ENCODE assay signal across 25 mouse cellular contexts in genomic region chr2:134920611-134921280, GRCm38 (mm10).
DNase-seq lines count a peak whose midpoint lies in the region; ATAC-seq and TF ChIP-seq lines count a peak whose summit lies in the region.
"Had no signal": no experiment of that assay in that cellular context is flagged by ENCODE, and none has a peak within 500 bp of the region (broad histone marks: within the 10 kb centered on the region; RNA-seq: fewer than 3 reads in every experiment).

No protein-coding gene starts in this region.

- H3K36me3 ChIP-seq in midbrain, postnatal 0 days (ENCODE audit: insufficient read depth, low read length): no peaks in the 10 kb centered on the region
- H3K36me3 ChIP-seq in midbrain, embryonic 15.5 days (replicated peaks): no peaks in the 10 kb centered on the region
- H3K36me3 ChIP-seq: forebrain, embryonic 12.5 days; heart, embryonic 15.5 days; hindbrain, embryonic 15.5 days; intestine, embryonic 15.5 days; limb, embryonic 10.5 days; liver, embryonic 15.5 days; lung, embryonic 15.5 days; midbrain, embryonic 13.5 days; neural tube, embryonic 13.5 days had no signal

- ATAC-seq in midbrain, postnatal 0 days (ENCODE audit: low FRiP score): no peak; the same call in 1 of the 2 replicates
- ATAC-seq in midbrain, embryonic 15.5 days (replicated peaks): no peak
- ATAC-seq: intestine, embryonic 15.5 days; midbrain, embryonic 13.5 days had no signal

- no peaks in the 10 kb centered on the region for H3K9me3 ChIP-seq in midbrain, postnatal 0 days (ENCODE audit: low read length)
- no peaks in the 10 kb centered on the region for H3K9me3 ChIP-seq in midbrain, embryonic 15.5 days
- H3K9me3 ChIP-seq: forebrain, embryonic 12.5 days; heart, embryonic 15.5 days; hindbrain, embryonic 15.5 days; intestine, embryonic 15.5 days; limb, embryonic 10.5 days; liver, embryonic 15.5 days; lung, embryonic 15.5 days; megakaryocyte, embryonic 14.5 days; midbrain, embryonic 13.5 days; neural tube, embryonic 13.5 days had no signal

- no peak overlapping the region for H3K9ac ChIP-seq in midbrain, postnatal 0 days (replicated peaks; ENCODE audit: low read length, poor library complexity, severe bottlenecking)
- H3K9ac ChIP-seq in midbrain, embryonic 15.5 days: no peak overlapping the region
- H3K9ac ChIP-seq: forebrain, embryonic 12.5 days; heart, embryonic 15.5 days; hindbrain, embryonic 15.5 days; intestine, embryonic 15.5 days; liver, embryonic 15.5 days; lung, embryonic 15.5 days; midbrain, embryonic 13.5 days; neural tube, embryonic 13.5 days had no signal

- no peaks in the 10 kb centered on the region for H3K4me1 ChIP-seq in midbrain, postnatal 0 days (ENCODE audit: insufficient read depth, low read length)
- no peaks in the 10 kb centered on the region for H3K4me1 ChIP-seq in midbrain, embryonic 15.5 days
- H3K4me1 ChIP-seq: forebrain, embryonic 12.5 days; heart, embryonic 15.5 days; hindbrain, embryonic 15.5 days; intestine, embryonic 15.5 days; limb, embryonic 10.5 days; liver, embryonic 15.5 days; lung, embryonic 15.5 days; midbrain, embryonic 13.5 days; neural tube, embryonic 13.5 days had no signal

- no peak overlapping the region for H3K27ac ChIP-seq in midbrain, postnatal 0 days (ENCODE audit: low read depth, low read length)
- no peak overlapping the region for H3K27ac ChIP-seq in midbrain, embryonic 15.5 days
- H3K27ac ChIP-seq: forebrain, embryonic 12.5 days; heart, embryonic 15.5 days; hindbrain, embryonic 15.5 days; intestine, embryonic 15.5 days; limb, embryonic 10.5 days; liver, embryonic 15.5 days; lung, embryonic 15.5 days; midbrain, embryonic 13.5 days; neural tube, embryonic 13.5 days had no signal

- 86% methylated on average over 9 of the region's 9 CpGs for WGBS in midbrain, postnatal 0 days
- WGBS in midbrain, embryonic 15.5 days: 83% methylated on average over 9 of the region's 9 CpGs

- peak; percentile 87 for DNase-seq in heart, adult 11 months
- no peak for DNase-seq in heart, postnatal 4 days
- peak; percentile 63 for DNase-seq in midbrain, postnatal 0 days (ENCODE audit: low spot score)
- DNase-seq in cerebellum, adult 9-11 months: peak; percentile 95
- no peak for DNase-seq in thymus, postnatal 36 days
- DNase-seq in frontal cortex, postnatal 10 days (ENCODE audit: low spot score in 2 of 2): no peak
- DNase-seq in kidney, postnatal 14 days: no peak
- DNase-seq: kidney, adult 8-10 months; kidney, postnatal 25 days; liver; lung, postnatal 36 days; retina, postnatal 1 day; right cerebral cortex, postnatal 25 days; thymus, postnatal 25 days had no signal

- H3K4me3 ChIP-seq in midbrain, postnatal 0 days (ENCODE audit: low read depth, low read length): no peak overlapping the region
- no peak overlapping the region for H3K4me3 ChIP-seq in midbrain, embryonic 15.5 days
- H3K4me3 ChIP-seq: forebrain, embryonic 12.5 days; heart, embryonic 15.5 days; hindbrain, embryonic 15.5 days; intestine, embryonic 15.5 days; limb, embryonic 10.5 days; liver, embryonic 15.5 days; lung, embryonic 15.5 days; megakaryocyte, embryonic 14.5 days; midbrain, embryonic 13.5 days; neural tube, embryonic 13.5 days had no signal

- no peak overlapping the region for H3K4me2 ChIP-seq in midbrain, postnatal 0 days (ENCODE audit: low read depth, low read length, poor library complexity, severe bottlenecking)
- no peak overlapping the region for H3K4me2 ChIP-seq in midbrain, embryonic 15.5 days
- H3K4me2 ChIP-seq: forebrain, embryonic 12.5 days; heart, embryonic 15.5 days; hindbrain, embryonic 15.5 days; intestine, embryonic 15.5 days; liver, embryonic 15.5 days; lung, embryonic 15.5 days; midbrain, embryonic 13.5 days; neural tube, embryonic 13.5 days had no signal

- TF ChIP-seq CTCF in midbrain, postnatal 0 days (IDR thresholded peaks at IDR 0.05): no peak

- no peaks in the 10 kb centered on the region for H3K27me3 ChIP-seq in midbrain, postnatal 0 days (ENCODE audit: insufficient read depth, low read length)
- H3K27me3 ChIP-seq in midbrain, embryonic 15.5 days (replicated peaks): no peaks in the 10 kb centered on the region
- H3K27me3 ChIP-seq: forebrain, embryonic 12.5 days; heart, embryonic 15.5 days; hindbrain, embryonic 15.5 days; intestine, embryonic 15.5 days; liver, embryonic 15.5 days; lung, embryonic 15.5 days; megakaryocyte, embryonic 14.5 days; midbrain, embryonic 13.5 days; neural tube, embryonic 13.5 days had no signal

Comparison
In these comparisons a context has a peak if more than half of its experiments do, and no peak if none do; other contexts are left out.
1. DNase-seq: peak in heart, adult 11 months (single experiment), midbrain, postnatal 0 days (single experiment) and cerebellum, adult 9-11 months (single experiment); none in heart, postnatal 4 days (single experiment), thymus, postnatal 36 days (0 of 2), frontal cortex, postnatal 10 days (0 of 2) and kidney, postnatal 14 days (single experiment).